Mouse (Mus musculus) myocyte (in vitro differentiated cells): ENCODE measurements around the gene Gm42906. TPM values are rescaled to one million over a fixed set of nuclear protein-coding genes. Genes with fewer than 3 reads are reported as not detected.

Experiments
- H3K27me3 ChIP-seq: one replicate; pipeline ENCODE4 v1.6.1; 2011; ENCODE audit not compliant: control insufficient read depth, insufficient read depth, insufficient read length
- H3K36me3 ChIP-seq: one replicate; pipeline ENCODE4 v1.6.1; 2011; ENCODE audit not compliant: control insufficient read depth, insufficient read depth
- H3K4me2 ChIP-seq: one replicate; pipeline ENCODE4 v1.6.1; 2011; ENCODE audit warnings: low read depth, control low read depth
- H3K4me3 ChIP-seq: one replicate; pipeline ENCODE4 v1.5.1; 2011; ENCODE audit warnings: mild to moderate bottlenecking, control low read depth, moderate library complexity
- H3K79me2 ChIP-seq: one replicate; pipeline ENCODE4 v1.6.1; 2011; ENCODE audit not compliant: control insufficient read depth, insufficient read depth
- H3ac ChIP-seq: one replicate; pipeline ENCODE4 v1.6.1; 2011; ENCODE audit not compliant: control insufficient read depth, insufficient read length
- CEBPB ChIP-seq: IDR thresholded peaks from 2 replicates; pipeline ENCODE4 v1.6.1; 2011; ENCODE audit warnings: mild to moderate bottlenecking, moderate library complexity; ENCODE audit not compliant: poor library complexity, insufficient read depth, severe bottlenecking
- E2F4 ChIP-seq: IDR thresholded peaks from one replicate; pipeline ENCODE4 v1.6.1; 2011; ENCODE audit warnings: mild to moderate bottlenecking, control low read depth, moderate library complexity; ENCODE audit not compliant: insufficient read depth
- MAX ChIP-seq: IDR thresholded peaks from one replicate; pipeline ENCODE4 v1.6.1; 2011; ENCODE audit warnings: low read depth, mild to moderate bottlenecking, control low read depth
- MYOD1 ChIP-seq, 3 experiments: IDR thresholded peaks; one replicate each; pipeline ENCODE4 v1.6.1; 2011; ENCODE audit warnings: control low read depth in 2 of 3, low read depth in 2 of 3, mild to moderate bottlenecking in 2 of 3, moderate library complexity in 1 of 3; ENCODE audit not compliant: insufficient read length in 2 of 3, control insufficient read depth in 1 of 3
- MYOG ChIP-seq, 3 experiments: IDR thresholded peaks; one replicate each; pipeline ENCODE4 v1.6.1; 2011; ENCODE audit warnings: control low read depth in 2 of 3, low read depth in 2 of 3, mild to moderate bottlenecking in 2 of 3; ENCODE audit not compliant: insufficient read length in 2 of 3, control insufficient read depth in 1 of 3, insufficient read depth in 1 of 3
- POLR2A ChIP-seq: IDR thresholded peaks from one replicate; pipeline ENCODE4 v1.6.1; 2011; ENCODE audit warnings: low read depth, mild to moderate bottlenecking, control low read depth, moderate library complexity; ENCODE audit not compliant: insufficient read length
- POLR2AphosphoS2 ChIP-seq: IDR thresholded peaks from one replicate; pipeline ENCODE4 v1.6.1; 2011; ENCODE audit warnings: low read depth, control low read depth; ENCODE audit not compliant: insufficient read length
- REST ChIP-seq: IDR thresholded peaks from one replicate; pipeline ENCODE4 v1.6.1; 2011; ENCODE audit warnings: mild to moderate bottlenecking, control low read depth, moderate library complexity; ENCODE audit not compliant: insufficient read depth, insufficient read length
- SRF ChIP-seq: IDR thresholded peaks from one replicate; pipeline ENCODE4 v1.6.1; 2011; ENCODE audit warnings: low read depth; ENCODE audit not compliant: control insufficient read depth, insufficient read length
- TCF12 ChIP-seq: IDR thresholded peaks from one replicate; pipeline ENCODE4 v1.6.1; 2011; ENCODE audit warnings: mild to moderate bottlenecking, control low read depth; ENCODE audit not compliant: poor library complexity, insufficient read depth, severe bottlenecking
- TCF3 ChIP-seq: IDR thresholded peaks from one replicate; pipeline ENCODE4 v1.6.1; 2011; ENCODE audit warnings: low read depth, control low read depth; ENCODE audit not compliant: insufficient read length
- USF1 ChIP-seq: IDR thresholded peaks from one replicate; pipeline ENCODE4 v1.6.1; 2011; ENCODE audit warnings: low read depth, mild to moderate bottlenecking, control low read depth, moderate library complexity
- polyA plus RNA-seq: library from polyadenylated mRNA; unstranded; fragments of >200 nt; fragmentation: generic; extraction: Trizol; gene quantifications from one replicate; pipeline ENCODE4 v1.2.1, GENCODE M21; 2012; ENCODE audit warnings: missing spikeins

Gm42906 gene
- polyA plus RNA-seq, 1 experiment: not detected

- Histone ChIP-seq H3K79me2 (peaks cover 92% of the 10 kb centered on the region), H3K27me3 (no peaks in the 10 kb centered on the region), H3K36me3 (no peaks in the 10 kb centered on the region), H3K4me2 (no peak overlapping the region), H3K4me3 (no peak overlapping the region), H3ac (no peak overlapping the region)
- TF ChIP-seq POLR2AphosphoS2 (no peak), TCF12 (no peak), CEBPB (no peak), POLR2A (no peak), SRF (no peak), MYOG (IDR thresholded peaks at IDR 0.05; ENCODE audit: control insufficient read depth in 1 of 3, insufficient read depth in 1 of 3, insufficient read length in 2 of 3, low read depth in 2 of 3) (no peak), MAX (no peak), USF1 (no peak), E2F4 (no peak), MYOD1 (IDR thresholded peaks at IDR 0.05; ENCODE audit: control insufficient read depth in 1 of 3, insufficient read length in 2 of 3, low read depth in 2 of 3) (no peak), TCF3 (no peak)
Observed at GRCm38 (mm10) chr5:151105054-151105971, 322.6 kb downstream of the Gm42906 start.

DNA sequence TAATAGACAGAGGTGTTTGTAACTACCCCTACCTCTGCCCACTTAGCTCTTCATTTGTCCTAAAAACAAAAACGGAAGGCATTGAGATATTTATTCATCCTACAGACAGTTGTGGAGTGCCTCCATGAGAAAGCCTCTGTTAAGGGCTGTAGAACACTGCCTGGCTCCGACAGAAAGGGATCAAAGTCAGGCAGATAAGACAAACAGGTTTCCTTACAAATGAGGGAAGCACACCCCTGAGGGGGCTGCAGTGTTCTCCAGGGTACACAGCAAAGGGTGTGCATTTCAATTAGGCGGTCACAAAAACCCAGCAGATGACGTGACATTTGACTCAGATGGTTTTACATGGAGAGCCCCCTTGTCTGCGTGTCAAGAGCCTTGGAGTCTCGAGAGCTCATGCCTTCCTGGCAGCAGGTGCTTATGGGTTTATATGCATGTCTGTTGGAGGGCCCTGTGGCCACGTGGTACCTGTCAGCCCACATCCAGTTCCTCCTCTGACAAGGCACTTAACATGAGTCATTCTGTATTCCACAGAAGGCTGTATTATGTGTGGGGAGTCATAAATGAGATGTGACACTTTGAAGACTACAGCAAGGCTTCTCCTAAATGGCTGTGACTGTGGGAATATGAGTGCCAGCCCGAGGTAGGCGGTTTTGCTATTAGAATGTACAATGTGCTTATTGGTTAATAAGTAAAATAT is 323.5 kb downstream of the Gm42906 start:
- no peaks in the 10 kb centered on the region for H3K27me3 ChIP-seq

GRCm38 (mm10) chr5:151103284-151103683 is 324.7 kb downstream of the Gm42906 start:
- no peak for TF ChIP-seq TCF12
- TF ChIP-seq MYOG (IDR thresholded peaks at IDR 0.05; ENCODE audit: control insufficient read depth in 1 of 3, insufficient read depth in 1 of 3, insufficient read length in 2 of 3, low read depth in 2 of 3): no peak
- TF ChIP-seq MAX: no peak
- TF ChIP-seq TCF3: no peak
- TF ChIP-seq SRF: no peak
- no peak for TF ChIP-seq REST
- TF ChIP-seq POLR2A: no peak
- TF ChIP-seq POLR2AphosphoS2: no peak
- no peak for TF ChIP-seq CEBPB
- no peak for TF ChIP-seq E2F4
- TF ChIP-seq USF1: no peak
- TF ChIP-seq MYOD1 (IDR thresholded peaks at IDR 0.05; ENCODE audit: control insufficient read depth in 1 of 3, insufficient read length in 2 of 3, low read depth in 2 of 3): no peak
- Histone ChIP-seq H3K79me2 (peaks cover 89% of the 10 kb centered on the region), H3K4me2 (no peak overlapping the region), H3K27me3 (no peaks in the 10 kb centered on the region), H3ac (no peak overlapping the region), H3K4me3 (no peak overlapping the region), H3K36me3 (no peaks in the 10 kb centered on the region)

More for the DNA sequence above, 323.5 kb downstream of the Gm42906 start:
- Histone ChIP-seq H3K79me2 (peaks cover 89% of the 10 kb centered on the region), H3ac (no peak overlapping the region), H3K4me2 (no peak overlapping the region), H3K4me3 (no peak overlapping the region), H3K36me3 (no peaks in the 10 kb centered on the region)
- TF ChIP-seq USF1 (peak; percentile 63), MAX (no peak), MYOG (IDR thresholded peaks at IDR 0.05; ENCODE audit: control insufficient read depth in 1 of 3, insufficient read depth in 1 of 3, insufficient read length in 2 of 3, low read depth in 2 of 3) (no peak), REST (no peak), E2F4 (no peak), TCF12 (no peak), CEBPB (no peak), SRF (no peak), POLR2A (no peak), MYOD1 (IDR thresholded peaks at IDR 0.05; ENCODE audit: control insufficient read depth in 1 of 3, insufficient read length in 2 of 3, low read depth in 2 of 3) (peak in 1 of 3 experiments; percentile 71)

DNA sequence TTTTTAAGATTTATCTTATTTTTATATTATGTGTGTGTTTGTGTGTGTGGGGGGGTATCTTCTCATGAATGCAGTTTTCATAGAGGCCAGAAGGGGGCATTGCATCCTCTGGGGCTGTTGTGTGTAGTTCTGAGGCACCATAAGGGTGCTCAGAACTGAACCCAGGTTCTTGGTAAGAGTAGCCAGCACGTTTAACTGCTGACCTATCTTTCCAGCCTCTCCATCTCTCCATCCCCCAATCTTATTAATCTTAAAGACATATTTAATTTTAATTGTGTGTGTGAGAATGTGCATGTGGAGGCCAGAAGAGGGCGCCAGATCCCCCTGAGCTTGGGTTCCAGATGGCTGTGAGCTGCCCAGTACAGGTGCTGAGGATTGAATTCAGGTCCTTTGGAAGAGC is 325.7 kb downstream of the Gm42906 start:
- Histone ChIP-seq H3K4me3 (no peak overlapping the region), H3ac (no peak overlapping the region), H3K27me3 (no peaks in the 10 kb centered on the region), H3K4me2 (no peak overlapping the region), H3K36me3 (no peaks in the 10 kb centered on the region), H3K79me2 (peaks cover 88% of the 10 kb centered on the region)
- TF ChIP-seq TCF12: no peak
- TF ChIP-seq SRF: no peak
- TF ChIP-seq CEBPB: no peak
- no peak for TF ChIP-seq TCF3
- no peak for TF ChIP-seq POLR2AphosphoS2
- no peak for TF ChIP-seq MYOG (IDR thresholded peaks at IDR 0.05; ENCODE audit: control insufficient read depth in 1 of 3, insufficient read depth in 1 of 3, insufficient read length in 2 of 3, low read depth in 2 of 3)
- no peak for TF ChIP-seq MAX
- no peak for TF ChIP-seq MYOD1 (IDR thresholded peaks at IDR 0.05; ENCODE audit: control insufficient read depth in 1 of 3, insufficient read length in 2 of 3, low read depth in 2 of 3)
